In the genomic region with DNA sequence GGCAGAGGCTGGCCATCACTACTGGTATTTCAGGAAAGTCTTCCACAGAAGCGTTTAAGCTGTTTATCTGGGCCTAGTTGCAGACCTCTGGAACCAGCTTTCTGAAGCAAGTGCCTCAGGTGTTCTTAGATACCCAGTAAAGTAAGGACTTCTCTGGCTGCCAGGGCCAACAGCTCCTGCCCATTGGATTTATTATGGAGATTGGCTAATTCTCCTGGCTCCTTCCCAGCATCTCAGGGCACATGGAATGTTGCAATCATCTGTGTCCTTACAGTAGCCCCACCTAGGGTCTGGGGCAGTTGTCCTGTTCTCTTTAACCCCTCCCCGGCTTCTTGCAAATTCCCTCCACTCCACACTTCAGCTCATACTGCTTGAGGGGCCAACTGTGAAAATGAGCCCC, we compare ENCODE assay signal across 9 mouse cellular contexts. TPM values are rescaled to one million over a fixed set of nuclear protein-coding genes. Genes with fewer than 3 reads are reported as not detected.
A peak's percentile ranks its signal among the peaks of the same experiment; 100 is the strongest.
DNase-seq lines count a peak whose midpoint lies in the region; ATAC-seq lines count a peak whose summit lies in the region.
"Had no signal": no experiment of that assay in that cellular context is flagged by ENCODE, and none has a peak within 500 bp of the region (broad histone marks: within the 10 kb centered on the region; RNA-seq: fewer than 3 reads in every experiment).

No protein-coding gene starts in this region.

- H3K4me2 ChIP-seq in kidney, embryonic 14.5 days (replicated peaks; ENCODE audit: low read depth, low read length): no peak overlapping the region

- ATAC-seq in kidney, embryonic 14.5 days (ENCODE audit: low FRiP score, low TSS enrichment): no peak
- ATAC-seq in neutrophil, adult 5-6 weeks (ENCODE audit: extremely low read depth, insufficient number of reproducible peaks, low FRiP score, poor library complexity, severe bottlenecking): 0 out of 2 replicates have a peak, but pooled peaks have one; percentile 1

- no peaks in the 10 kb centered on the region for H3K27me3 ChIP-seq in kidney, embryonic 14.5 days (ENCODE audit: control insufficient read depth, insufficient read depth, low read length)
- H3K27me3 ChIP-seq: CH12.LX had no signal

- no peak overlapping the region; the same call in 1 of the 2 replicates for H3K9ac ChIP-seq in kidney, embryonic 14.5 days (ENCODE audit: low read depth, low read length)

- no peaks in the 10 kb centered on the region for H3K4me1 ChIP-seq in kidney, embryonic 14.5 days (ENCODE audit: control insufficient read depth, insufficient read depth, low read length)
- H3K4me1 ChIP-seq: heart, embryonic 10.5 days had no signal

- H3K9me3 ChIP-seq in kidney, embryonic 14.5 days (ENCODE audit: control insufficient read depth, low read length): no peaks in the 10 kb centered on the region
- H3K9me3 ChIP-seq: heart, embryonic 10.5 days had no signal

- H3K36me3 ChIP-seq in kidney, embryonic 14.5 days (ENCODE audit: control insufficient read depth, insufficient read depth, low read length): no peaks in the 10 kb centered on the region
- H3K36me3 ChIP-seq: heart, embryonic 10.5 days had no signal

- WGBS in kidney, embryonic 14.5 days: 91% methylated on average over 2 of the region's 2 CpGs

- no peak overlapping the region for H3K4me3 ChIP-seq in kidney, embryonic 14.5 days (ENCODE audit: low read length)
- H3K4me3 ChIP-seq: heart, embryonic 10.5 days had no signal

- H3K27ac ChIP-seq in kidney, embryonic 14.5 days (ENCODE audit: low read depth, low read length): no peak overlapping the region
- H3K27ac ChIP-seq: heart, embryonic 10.5 days had no signal

- peak; percentile 69 for DNase-seq in kidney, adult 18-20 months
- DNase-seq in adrenal gland, postnatal 10 days: peak; percentile 70
- DNase-seq in kidney, postnatal 36 days: peak; percentile 75 to 88
- DNase-seq in left cerebral cortex, adult 8-10 months (ENCODE audit: low spot score in 2 of 2): no peak
- no peak for DNase-seq in urinary bladder, postnatal 25 days (ENCODE audit: low spot score)

RNA-seq across cellular contexts. Expression of gene Gadd45a, which starts 38.6 kb away (rescaled TPM):
- 29.3 and 36.0 TPM in 2 replicates for polyA plus RNA-seq in kidney, embryonic 14.5 days (2014; fragmentation: Nextera tagmentation; extraction: Ambion mirVana)
- 10 to 100 TPM; 11.6 to 16.2 TPM for total RNA-seq in adrenal gland, postnatal 10 days (2021)
- 179 and 195 TPM in 2 replicates for total RNA-seq in neutrophil, adult 5-6 weeks (2017)
- 10 to 100 TPM in 1 of 4 experiments, 1 to 10 TPM in 3; 6.9 to 10.0 (median 8.6) TPM for total RNA-seq in left cerebral cortex, adult 8-10 months (2022)

Comparison
In these comparisons a context has a peak if more than half of its experiments do, and no peak if none do; other contexts are left out.
1. DNase-seq: peak in kidney, adult 18-20 months (single experiment), adrenal gland, postnatal 10 days (single experiment) and kidney, postnatal 36 days (2 of 2); none in left cerebral cortex, adult 8-10 months (0 of 2) and urinary bladder, postnatal 25 days (single experiment).
2. RNA of gene Gadd45a, which starts 38.6 kb away (total RNA-seq): 179 to 195 TPM in neutrophil, adult 5-6 weeks; 11.6 to 16.2 TPM in adrenal gland, postnatal 10 days and 6.9 to 10.0 TPM in left cerebral cortex, adult 8-10 months; every median in the first group is over 10 times any median in the second.